Mouse (Mus musculus): ENCODE results near the gene Defb19.

Defb19 gene

GRCm38 (mm10) chr2:152586926-152587560, 6.9 kb upstream of the Defb19 start:
- no peak for DNase-seq (ENCODE audit: low spot score in 2 of 2)

- DNase-seq (ENCODE audit: low spot score in 2 of 2) = no peak
Observed at GRCm38 (mm10) chr2:152580612-152581011, 500 bp upstream of the Defb19 start.

- DNase-seq (ENCODE audit: low spot score in 2 of 2) = no peak
Observed at GRCm38 (mm10) chr2:152573484-152573883, 6.6 kb downstream of the Defb19 start.

- no peak for DNase-seq (ENCODE audit: low spot score in 2 of 2)
Observed at GRCm38 (mm10) chr2:152572114-152572794, 7.9 kb downstream of the Defb19 start, which contains the start of gene Defb21. TSS of gene Defb21 (plus strand) at chr2:152572744.

- DNase-seq (ENCODE audit: low spot score in 2 of 2) = no peak
Observed at GRCm38 (mm10) chr2:152570313-152570712, 9.8 kb downstream of the Defb19 start.

GRCm38 (mm10) chr2:152569881-152570280, 10.2 kb downstream of the Defb19 start:
- DNase-seq (ENCODE audit: low spot score in 2 of 2) = no peak

- DNase-seq (ENCODE audit: low spot score in 2 of 2) = no peak
Observed at GRCm38 (mm10) chr2:152569038-152569437, 11.1 kb downstream of the Defb19 start, which contains the start of gene Gm17416. TSS of gene Gm17416 (plus strand) at chr2:152569338.

- DNase-seq (ENCODE audit: low spot score in 2 of 2) = no peak
Observed at GRCm38 (mm10) chr2:152556655-152557054, 23.5 kb downstream of the Defb19 start.

GRCm38 (mm10) chr2:152553774-152554423, 26.2 kb downstream of the Defb19 start:
- peak; percentile 72 to 78 for DNase-seq (ENCODE audit: low spot score in 2 of 2)

- no peak for DNase-seq (ENCODE audit: low spot score in 2 of 2)
Observed at GRCm38 (mm10) chr2:152548124-152548523, 32.0 kb downstream of the Defb19 start.

- DNase-seq (ENCODE audit: low spot score in 2 of 2) = peak; percentile 83 to 84
Observed at GRCm38 (mm10) chr2:152544691-152545090, 35.4 kb downstream of the Defb19 start.

GRCm38 (mm10) chr2:152543478-152543877, 36.6 kb downstream of the Defb19 start:
- no peak for DNase-seq (ENCODE audit: low spot score in 2 of 2)

- DNase-seq (ENCODE audit: low spot score in 2 of 2) = no peak
Observed at GRCm38 (mm10) chr2:152542897-152543296, 37.2 kb downstream of the Defb19 start.

GRCm38 (mm10) chr2:152541979-152542378, 38.1 kb downstream of the Defb19 start:
- DNase-seq (ENCODE audit: low spot score in 2 of 2) = no peak

GRCm38 (mm10) chr2:152539944-152540710, 40.0 kb downstream of the Defb19 start, which contains the start of gene Defb29:
TSS of gene Defb29 (minus strand) at chr2:152540098.
- no peak for DNase-seq (ENCODE audit: low spot score in 2 of 2)
